Mouse (Mus musculus) G1E (cell line): ENCODE measurements around the gene Smim13. TPM values are rescaled to one million over a fixed set of nuclear protein-coding genes. Genes with fewer than 3 reads are reported as not detected.

ENCODE experiments used
- ATAC-seq: 2 replicates; pipeline ENCODE4 v1.8.0; 2016; ENCODE audit warnings: mild to moderate bottlenecking; ENCODE audit not compliant: insufficient number of reproducible peaks, poor library complexity, low FRiP score, severe bottlenecking; ENCODE audit errors: extremely low read depth
- DNase-seq: peaks from one replicate; pipeline ENCODE4 v3.0.0; 2012; ENCODE audit warnings: low spot score
- H3K27me3 ChIP-seq: 2 replicates; pipeline ENCODE4 v1.6.1; 2012; ENCODE audit warnings: mild to moderate bottlenecking, low read length, inconsistent platforms; ENCODE audit not compliant: insufficient read depth
- H3K36me3 ChIP-seq: replicated peaks from 2 replicates; pipeline ENCODE3; 2012; ENCODE audit warnings: mild to moderate bottlenecking, inconsistent platforms
- H3K4me1 ChIP-seq: 2 replicates; pipeline ENCODE4 v1.6.1; 2012; ENCODE audit warnings: low read depth, low read length, inconsistent platforms, mixed read lengths; ENCODE audit not compliant: insufficient read depth
- H3K4me3 ChIP-seq: 2 replicates; pipeline ENCODE4 v1.5.1; 2012; ENCODE audit warnings: low read depth, mild to moderate bottlenecking, inconsistent platforms, low read length, moderate library complexity, mixed read lengths
- H3K9me3 ChIP-seq: replicated peaks from 2 replicates; pipeline ENCODE4 v1.6.1; 2012; ENCODE audit warnings: inconsistent platforms
- CTCF ChIP-seq: IDR thresholded peaks from 2 replicates; pipeline ENCODE4 v1.5.1; 2012; ENCODE audit warnings: low read depth, low read length, inconsistent platforms, mixed read lengths
- GATA1 ChIP-seq: IDR thresholded peaks from 2 replicates; pipeline ENCODE4 v1.6.1; 2012; ENCODE audit warnings: borderline replicate concordance, low read length, inconsistent platforms, mixed read lengths
- GATA2 ChIP-seq: IDR thresholded peaks from 2 replicates; pipeline ENCODE4 v1.6.1; 2012; ENCODE audit warnings: low read depth, low read length, inconsistent platforms, borderline replicate concordance
- POLR2AphosphoS5 ChIP-seq: IDR thresholded peaks from 2 replicates; pipeline ENCODE4 v1.6.1; 2012; ENCODE audit warnings: low read depth, low read length, inconsistent platforms; ENCODE audit not compliant: insufficient replicate concordance
- TAL1 ChIP-seq: conservative IDR thresholded peaks from 2 replicates; pipeline ENCODE4 v1.6.1; 2012; ENCODE audit warnings: low read depth, low read length, inconsistent platforms, mixed read lengths
- polyA plus RNA-seq: library from polyadenylated mRNA; stranded (reverse); fragments of >175 nt; gene quantifications from 2 replicates; pipeline ENCODE4 v1.2.3, GENCODE M21; 2012
- total RNA-seq, 2 experiments: library from RNA; stranded (forward) in 1 of 2; stranded (reverse) in 1 of 2; fragments of 200-1000 nt in 1 of 2; fragments of >200 nt in 1 of 2; fragmentation: Nextera tagmentation in 1 of 2; gene quantifications; 2 replicates each; pipeline ENCODE4 v1.2.3; 2014 to 2017

The Smim13 gene
- total and polyA plus RNA-seq, 3 experiments: 2.4 to 22.4 (median 14.4) TPM

DNA sequence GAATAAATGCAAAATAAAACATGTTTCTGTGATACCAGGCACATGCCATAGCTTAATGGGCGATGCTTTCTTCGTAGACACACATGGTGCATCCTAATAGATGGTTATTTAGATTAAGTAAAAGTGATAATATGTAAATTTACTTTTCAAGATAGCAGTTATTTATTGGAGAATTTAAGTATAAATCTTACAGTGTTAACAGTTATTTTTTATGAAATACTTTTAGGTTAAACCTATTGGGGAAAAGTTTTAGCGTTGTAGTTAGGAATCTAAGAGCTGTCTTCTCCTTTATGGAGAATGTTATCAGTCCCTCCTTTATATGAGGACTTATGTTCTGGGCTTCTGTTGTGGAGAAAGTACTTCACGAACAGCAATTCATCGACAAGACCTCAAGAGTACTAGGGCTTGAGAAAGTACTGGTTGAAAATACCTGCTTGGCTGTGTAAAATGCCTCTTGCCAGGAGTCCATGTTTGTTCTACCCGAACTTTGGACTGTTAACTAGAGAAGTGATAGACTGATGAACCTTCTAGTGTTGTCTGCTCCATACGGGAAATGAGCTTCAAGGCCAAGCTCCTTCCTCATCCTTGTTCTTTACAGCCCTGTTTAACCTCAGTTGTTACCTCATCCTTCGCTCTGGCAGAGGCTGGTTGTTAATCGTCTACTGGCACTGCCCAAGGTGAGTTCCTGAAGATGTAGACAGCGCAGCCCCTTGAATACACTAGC lies 24.4 kb downstream of the Smim13 start, which contains the start of gene Gm17364:
Gm17364 (minus strand) TSS at position 51 of the 724 bp plus-strand sequence.
- no peak for DNase-seq
- no peak for TF ChIP-seq TAL1

DNA sequence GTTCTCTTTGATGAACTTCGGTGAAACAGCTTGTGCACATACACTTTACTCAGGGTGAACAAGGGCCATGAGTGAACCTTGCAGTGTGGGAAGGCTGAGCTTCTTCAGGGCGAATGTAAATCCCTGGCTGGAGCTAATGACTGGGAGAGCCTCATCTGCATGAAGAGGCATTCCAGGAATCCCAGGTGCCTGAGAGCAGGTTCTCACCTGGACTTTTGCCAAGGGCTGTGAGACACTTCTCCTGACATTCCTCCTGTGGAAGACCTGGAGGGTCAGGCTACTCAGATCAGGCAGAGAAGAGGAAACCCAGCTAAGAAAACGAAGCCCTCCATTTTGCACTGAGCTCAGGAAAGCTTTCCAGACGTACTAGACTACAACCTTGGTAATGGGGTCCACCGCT lies 31.1 kb downstream of the Smim13 start:
- no peak for TF ChIP-seq GATA1
- no peak for TF ChIP-seq POLR2AphosphoS5
- no peak for TF ChIP-seq CTCF
- no peak for TF ChIP-seq TAL1
- no peak for TF ChIP-seq GATA2
- Histone ChIP-seq H3K36me3 (peaks cover 3% of the 10 kb centered on the region), H3K27me3 (no peaks in the 10 kb centered on the region; the same call in 1 of the 2 replicates), H3K4me1 (no peaks in the 10 kb centered on the region), H3K4me3 (no peak overlapping the region), H3K9me3 (0 out of 2 replicates have a peak, but pooled peaks cover 2% of the 10 kb centered on the region)
- ATAC-seq: no peak
- no peak for DNase-seq

More for the DNA sequence above, 24.4 kb downstream of the Smim13 start, which contains the start of gene Gm17364:
- no peak for ATAC-seq
- Histone ChIP-seq H3K4me1 (no peaks in the 10 kb centered on the region), H3K36me3 (peaks cover 31% of the 10 kb centered on the region), H3K4me3 (no peak within 1 kb of the TSS), H3K27me3 (no peaks in the 10 kb centered on the region), H3K9me3 (0 out of 2 replicates have a peak, but pooled peaks cover 2% of the 10 kb centered on the region)

DNA sequence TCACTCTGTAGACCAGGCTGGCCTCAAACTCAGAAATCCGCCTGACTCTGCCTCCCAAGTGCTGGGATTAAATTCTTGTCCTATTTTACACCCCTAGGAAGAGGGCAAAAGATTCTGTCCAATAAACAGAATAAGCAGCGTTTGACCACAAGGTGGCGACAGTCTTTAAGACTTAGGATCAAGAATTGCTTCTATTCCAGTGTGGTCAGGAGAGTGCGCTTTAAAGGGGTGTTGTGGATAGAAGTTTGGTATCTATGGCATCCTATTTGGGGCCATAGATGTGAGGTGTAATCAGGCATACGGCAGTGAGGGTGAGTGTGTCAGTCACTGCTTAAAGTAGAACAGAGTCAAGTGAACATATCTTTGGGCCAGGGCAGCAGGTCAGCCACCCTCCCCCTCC lies 33.6 kb downstream of the Smim13 start:
- no peak for ATAC-seq
- peak; percentile 33 for DNase-seq
- no peaks in the 10 kb centered on the region for H3K4me1 ChIP-seq

DNA sequence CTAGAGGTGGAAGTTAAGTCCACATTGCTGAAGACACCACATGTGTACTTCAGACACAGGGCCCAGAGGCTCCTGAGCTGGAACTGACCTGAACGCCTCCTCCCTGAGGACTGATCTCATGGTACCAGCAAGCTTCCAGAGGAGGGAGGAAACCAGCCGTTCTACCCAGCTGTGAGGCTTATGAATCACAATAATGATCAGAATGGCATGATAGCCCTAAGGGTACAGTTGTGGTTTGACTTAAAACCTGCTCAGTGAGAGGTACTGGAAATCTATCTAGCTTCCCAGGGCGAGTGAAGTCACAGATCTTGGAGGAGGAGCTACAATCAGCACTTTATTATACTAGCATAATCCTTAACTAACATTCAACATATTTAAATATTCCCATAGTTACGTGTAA lies 35.8 kb downstream of the Smim13 start:
- Histone ChIP-seq H3K27me3 (no peaks in the 10 kb centered on the region; the same call in 1 of the 2 replicates), H3K4me3 (no peak overlapping the region), H3K9me3 (no peaks in the 10 kb centered on the region), H3K4me1 (no peaks in the 10 kb centered on the region), H3K36me3 (no peaks in the 10 kb centered on the region)
- ATAC-seq (no peak), DNase-seq (no peak)
- TF ChIP-seq GATA2: no peak
- TF ChIP-seq TAL1: no peak
- TF ChIP-seq GATA1: no peak
- no peak for TF ChIP-seq CTCF
- TF ChIP-seq POLR2AphosphoS5: no peak

More for the DNA sequence above, 33.6 kb downstream of the Smim13 start:
- Histone ChIP-seq H3K36me3 (no peaks in the 10 kb centered on the region), H3K27me3 (no peaks in the 10 kb centered on the region; the same call in 1 of the 2 replicates), H3K9me3 (no peaks in the 10 kb centered on the region), H3K4me3 (no peak overlapping the region)
- TF ChIP-seq GATA1: no peak
- 0 out of 2 replicates have a peak, but pooled peaks have one; percentile 8 for TF ChIP-seq CTCF

DNA sequence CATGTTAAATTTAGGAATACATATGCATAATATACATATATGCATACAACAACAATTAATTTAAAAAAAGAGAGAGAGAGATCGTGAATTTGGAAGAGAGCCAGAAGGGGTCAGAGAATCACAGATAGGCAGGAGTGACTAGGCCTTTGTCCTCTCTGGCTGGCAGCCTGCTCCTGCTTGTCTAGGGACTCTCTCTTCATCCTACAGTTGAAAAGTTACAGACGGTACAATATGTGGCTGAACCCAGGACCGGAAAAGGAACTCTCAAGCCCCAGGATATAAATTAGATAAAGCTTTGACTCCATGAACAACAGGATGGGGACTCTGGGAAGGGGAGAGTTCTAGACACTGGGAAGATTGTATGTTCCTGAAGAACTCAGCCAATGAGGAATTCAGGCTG lies 36.6 kb downstream of the Smim13 start:
- Histone ChIP-seq H3K4me1 (no peaks in the 10 kb centered on the region), H3K27me3 (no peaks in the 10 kb centered on the region), H3K9me3 (no peaks in the 10 kb centered on the region), H3K4me3 (no peak overlapping the region), H3K36me3 (no peaks in the 10 kb centered on the region)
- DNase-seq: no peak
- TF ChIP-seq CTCF (no peak), POLR2AphosphoS5 (no peak), GATA2 (no peak)
- ATAC-seq: no peak

DNA sequence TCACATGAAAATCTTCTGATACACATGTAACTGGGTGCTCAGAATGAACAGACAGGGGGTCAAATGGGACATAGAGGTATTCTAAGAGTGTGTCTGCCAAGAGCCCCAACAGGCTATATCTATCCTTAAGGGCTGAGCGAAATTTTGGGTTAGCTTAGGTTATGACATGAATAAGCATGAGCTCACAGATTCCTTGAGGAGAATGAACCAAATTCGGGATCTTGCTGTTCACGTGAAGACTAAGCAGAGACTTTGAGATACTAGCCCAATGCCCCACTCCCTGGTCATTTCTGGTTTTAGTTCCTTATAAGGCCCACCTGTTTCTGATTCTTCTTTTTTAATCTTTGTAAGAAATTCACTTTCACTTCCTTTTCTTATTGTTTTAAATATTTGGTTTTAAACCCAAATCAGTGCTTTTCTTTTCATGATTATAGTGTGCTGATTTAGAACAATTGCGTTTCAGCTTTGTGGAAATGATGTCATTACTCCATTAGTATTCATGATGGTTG lies 41.9 kb downstream of the Smim13 start:
- H3K27me3 ChIP-seq: peaks cover 5% of the 10 kb centered on the region; the same call in 1 of the 2 replicates
- no peak for ATAC-seq
- no peaks in the 10 kb centered on the region for H3K9me3 ChIP-seq
- H3K36me3 ChIP-seq: no peaks in the 10 kb centered on the region
- no peaks in the 10 kb centered on the region for H3K4me1 ChIP-seq
- H3K4me3 ChIP-seq: no peak overlapping the region
- no peak for DNase-seq
- no peak for TF ChIP-seq GATA1
- TF ChIP-seq POLR2AphosphoS5: no peak
- TF ChIP-seq TAL1: no peak
- TF ChIP-seq GATA2: no peak
- TF ChIP-seq CTCF: no peak
